Mouse (Mus musculus) CD8-positive naive resting alpha-beta T cell, adult 2 months (primary cell): ENCODE results near the gene Fam72a.

ENCODE experiments used
- DNase-seq, 2 experiments: peaks; one replicate each; pipeline ENCODE4 v3.0.0; 2022; ENCODE audit warnings: low read depth in 2 of 2, low spot score in 2 of 2

The Fam72a gene

DNA sequence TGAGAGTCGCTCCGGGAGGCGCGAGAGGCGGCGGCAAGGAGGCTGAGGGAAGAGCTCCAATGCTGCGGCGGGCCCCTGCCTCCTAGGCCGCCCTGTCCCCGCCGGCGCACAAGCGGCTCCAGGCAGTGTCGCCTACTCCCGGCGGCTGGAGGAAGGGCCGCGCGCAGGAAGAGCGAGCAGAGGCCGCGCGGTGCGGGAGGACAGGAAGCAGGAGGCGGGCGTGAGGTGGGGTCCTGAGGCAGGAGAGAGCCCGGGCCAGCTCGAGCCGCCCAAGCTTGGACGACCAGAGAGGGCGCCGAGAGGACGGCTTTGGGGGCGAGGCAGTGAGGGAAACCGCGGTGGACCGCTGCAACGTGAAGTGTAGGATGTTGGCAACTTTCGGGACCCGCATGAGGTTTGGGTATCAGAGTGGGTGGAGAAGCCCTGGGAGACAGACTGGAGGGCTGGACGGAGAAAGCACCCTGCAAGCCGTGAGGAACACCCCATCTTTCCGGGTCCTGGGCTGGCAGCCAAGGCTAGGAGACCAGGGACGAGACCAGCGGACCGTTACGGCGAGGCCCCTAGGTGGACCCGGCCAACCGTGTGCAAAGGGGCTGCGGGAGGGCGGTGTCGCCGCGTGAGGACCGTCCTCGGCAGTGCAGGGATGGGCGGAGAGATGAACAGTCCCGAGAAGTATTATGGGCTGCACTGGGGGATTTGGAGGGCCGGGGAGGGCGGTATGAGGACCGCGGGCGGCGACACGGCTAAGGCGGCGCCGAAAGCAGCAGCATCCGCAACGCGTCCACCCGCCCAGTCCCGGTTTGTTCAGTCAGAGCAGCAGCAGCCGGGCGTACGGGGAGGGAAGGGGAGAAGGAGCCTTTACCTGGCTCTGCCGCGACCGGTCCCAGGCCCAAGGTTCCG is 1.1 kb upstream of the Fam72a start:
- DNase-seq: peak; percentile 45 to 56

DNA sequence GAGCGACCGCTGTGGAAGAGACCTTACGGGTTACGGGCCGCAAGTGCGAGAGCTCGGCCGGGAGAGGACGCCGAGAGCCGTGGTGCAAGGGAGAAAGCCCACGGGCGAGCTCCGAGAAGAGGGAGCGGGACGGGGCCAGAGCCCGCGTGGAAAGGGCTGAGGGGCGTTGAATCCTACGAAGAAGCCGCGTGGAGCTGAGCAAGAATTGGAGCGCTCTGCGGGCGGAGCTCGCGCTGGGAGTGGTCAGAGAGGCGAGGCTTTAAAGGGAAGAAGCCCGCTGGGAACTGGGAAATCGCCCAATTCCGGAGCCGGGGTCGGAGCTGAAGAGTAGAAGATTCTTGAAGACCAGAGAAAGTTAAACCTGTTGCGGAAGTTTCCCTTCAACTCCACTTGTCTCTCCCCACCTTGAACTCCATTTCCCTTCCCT is 391 bp downstream of the Fam72a start:
- no peak for DNase-seq

DNA sequence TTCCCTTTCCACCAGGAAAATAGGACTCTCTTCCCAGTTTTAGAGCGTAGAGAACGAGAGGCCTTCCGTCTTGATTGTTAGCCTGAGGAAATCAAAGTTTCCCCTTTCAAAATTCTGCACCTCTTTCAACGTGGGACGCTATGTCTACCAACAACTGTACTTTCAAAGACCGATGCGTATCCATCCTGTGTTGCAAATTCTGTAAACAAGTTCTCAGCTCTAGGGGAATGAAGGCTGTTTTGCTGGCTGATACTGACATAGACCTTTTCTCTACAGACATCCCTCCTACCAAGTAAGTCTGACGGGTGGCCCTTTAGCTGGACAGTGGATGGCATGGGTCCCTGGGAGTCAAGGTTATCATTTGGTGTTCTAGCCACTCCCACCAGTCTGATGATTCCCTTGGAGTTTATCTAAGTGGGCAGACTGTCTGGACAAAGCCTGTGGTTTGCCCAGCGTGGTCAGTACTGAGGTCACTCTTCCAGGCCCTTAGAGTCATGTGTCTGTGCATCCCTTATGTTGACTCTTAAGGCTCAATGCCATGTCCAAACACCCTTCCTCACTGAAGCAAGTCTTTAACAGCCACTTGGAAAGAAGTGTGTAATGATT is 961 bp downstream of the Fam72a start:
- DNase-seq: no peak

DNA sequence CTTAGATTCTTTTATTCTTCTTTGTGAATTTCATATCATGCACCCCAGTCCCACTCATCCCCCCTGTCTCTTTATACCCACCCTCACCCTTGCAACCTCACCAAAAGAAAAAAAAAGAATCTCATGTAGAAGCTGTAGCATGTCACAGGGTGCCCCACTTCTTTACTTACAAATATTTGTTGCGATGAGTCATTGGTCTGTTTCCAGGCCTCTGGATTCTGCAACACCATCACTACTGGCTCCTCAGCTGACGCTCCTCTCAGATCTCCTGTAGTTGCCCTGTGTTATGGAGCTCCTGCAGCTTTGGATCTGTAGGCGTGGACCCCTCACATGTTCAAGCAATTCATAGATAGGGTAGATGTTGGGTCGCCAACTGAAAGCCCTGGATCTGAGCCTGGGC is 12.1 kb downstream of the Fam72a start:
- no peak for DNase-seq

DNA sequence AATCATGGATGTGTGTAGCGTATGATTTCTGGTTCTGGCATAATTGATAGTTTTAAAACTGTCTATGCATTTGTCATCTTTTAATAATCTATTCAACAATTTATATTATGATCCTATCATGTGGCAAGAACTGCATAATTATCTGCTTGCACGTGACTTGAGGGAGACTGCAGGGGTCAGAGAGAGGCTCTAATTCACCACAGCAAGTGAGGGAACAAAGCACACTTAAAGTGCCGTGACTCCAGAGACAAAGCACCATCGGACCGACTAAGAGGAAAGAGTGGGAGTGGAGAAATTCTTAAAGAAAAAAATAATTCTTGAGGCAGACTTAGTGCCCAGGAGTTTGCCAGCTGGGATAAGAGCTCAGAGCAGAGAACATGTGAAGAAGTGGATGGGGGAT is 13.1 kb downstream of the Fam72a start:
- no peak for DNase-seq

DNA sequence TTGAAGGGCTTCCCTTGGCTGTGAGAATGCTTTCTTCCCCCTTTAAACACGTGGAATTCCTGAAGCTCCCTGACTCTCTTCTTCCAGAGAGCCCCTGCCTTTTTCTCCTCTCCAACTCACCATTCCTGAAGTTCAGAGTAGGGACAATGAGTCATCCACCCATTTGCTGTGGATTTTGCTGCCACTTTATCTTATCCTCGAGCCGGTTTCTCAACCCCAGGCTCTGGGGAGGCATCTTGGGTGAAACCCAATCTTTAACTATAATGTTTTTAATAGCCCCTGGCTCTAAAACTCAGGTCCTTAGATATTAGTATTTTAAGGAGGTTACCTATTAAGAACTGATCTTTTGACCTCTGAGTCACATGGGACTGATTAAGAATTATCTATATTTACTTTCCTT is 13.7 kb downstream of the Fam72a start:
- DNase-seq: no peak

DNA sequence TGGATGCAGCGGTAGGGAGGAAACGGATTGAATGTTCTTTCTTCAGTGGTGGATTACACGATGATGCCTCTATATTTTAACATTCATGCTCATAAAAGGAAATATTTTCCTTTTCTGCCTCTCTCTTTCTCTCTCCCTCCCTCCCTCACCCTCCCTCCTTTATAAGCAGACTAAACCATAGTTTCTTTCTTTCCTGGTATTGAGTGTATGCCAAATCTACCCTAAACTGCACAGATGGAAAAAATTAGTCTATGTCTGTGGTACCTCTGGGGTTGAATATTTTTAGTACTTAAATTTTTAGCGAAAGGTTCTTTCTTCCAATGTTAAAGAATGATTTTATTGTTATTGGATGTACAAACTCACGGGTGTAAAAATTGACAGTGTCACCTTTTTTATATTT is 14.2 kb downstream of the Fam72a start:
- no peak for DNase-seq

DNA sequence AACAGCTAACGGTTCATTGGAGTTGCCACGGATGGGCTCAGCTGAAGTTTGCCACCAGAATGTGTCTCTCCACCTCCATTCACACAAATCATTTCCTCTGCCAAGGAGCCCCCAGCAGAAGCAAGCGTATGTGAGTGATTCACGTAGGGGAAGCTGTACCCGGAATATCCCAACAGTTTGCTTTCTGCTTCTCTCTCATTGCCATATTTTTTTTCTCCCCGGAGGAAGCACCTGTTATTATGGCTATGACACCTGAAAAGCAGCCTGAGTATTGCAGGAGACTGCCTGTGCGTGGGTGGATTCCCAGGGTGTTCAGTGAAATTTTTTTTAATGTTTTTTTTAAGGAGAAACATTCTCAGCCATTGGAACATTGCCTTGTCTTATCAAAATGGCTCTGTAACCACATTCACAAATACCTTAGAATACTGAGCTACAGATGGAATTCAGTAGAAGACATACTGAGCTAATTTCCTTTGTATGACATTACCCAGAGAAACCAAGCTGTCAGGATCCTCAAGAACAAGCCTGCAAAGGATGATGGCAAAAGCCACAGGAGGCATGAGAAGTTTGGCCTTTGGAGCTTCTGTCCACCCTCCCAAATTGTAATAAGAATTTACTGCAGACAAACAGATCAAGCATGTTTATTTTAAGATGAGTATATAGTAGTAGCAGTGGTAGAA is 16.3 kb downstream of the Fam72a start:
- no peak for DNase-seq

DNA sequence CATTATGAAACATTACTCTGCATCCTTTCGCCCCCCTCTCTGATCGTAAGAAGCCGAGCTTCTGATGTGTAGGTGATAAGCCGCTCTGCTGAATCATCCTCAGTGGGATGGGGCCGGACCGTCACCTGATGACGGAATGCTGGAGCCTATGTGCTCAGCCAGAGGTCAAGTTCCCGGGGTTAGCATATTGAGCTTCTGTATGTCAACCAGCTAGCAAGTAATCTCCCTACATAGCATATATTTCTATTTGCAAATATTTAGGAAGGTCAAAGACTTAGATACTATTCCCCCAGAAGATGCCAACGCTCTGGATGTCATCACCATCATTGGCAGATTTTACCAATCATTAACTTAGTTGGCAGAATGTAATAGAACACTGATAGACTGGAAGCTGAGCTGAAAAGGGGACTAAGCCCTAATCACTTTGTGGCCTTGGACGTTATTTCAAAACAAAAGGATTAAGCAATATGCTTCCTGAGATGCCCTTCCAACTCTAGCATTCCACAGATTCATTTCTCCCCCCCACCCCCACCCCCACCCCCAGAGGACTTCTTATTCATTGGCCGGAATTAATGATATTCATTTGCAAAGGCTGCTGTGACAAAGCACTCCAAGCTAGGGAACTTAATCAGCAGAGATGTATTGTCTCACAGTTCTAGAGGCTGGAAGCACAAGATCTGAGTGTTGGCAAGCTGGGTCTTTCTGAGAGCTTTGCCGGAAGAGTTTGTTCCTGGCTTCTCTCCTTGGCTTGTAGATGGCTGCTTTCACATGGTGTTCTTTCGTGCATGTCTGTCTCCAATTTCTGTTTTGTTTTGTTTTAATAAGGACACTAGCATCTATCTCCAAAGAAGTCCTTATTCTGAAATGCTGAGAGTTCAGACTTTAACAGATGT is 19.3 kb downstream of the Fam72a start:
- DNase-seq: no peak

DNA sequence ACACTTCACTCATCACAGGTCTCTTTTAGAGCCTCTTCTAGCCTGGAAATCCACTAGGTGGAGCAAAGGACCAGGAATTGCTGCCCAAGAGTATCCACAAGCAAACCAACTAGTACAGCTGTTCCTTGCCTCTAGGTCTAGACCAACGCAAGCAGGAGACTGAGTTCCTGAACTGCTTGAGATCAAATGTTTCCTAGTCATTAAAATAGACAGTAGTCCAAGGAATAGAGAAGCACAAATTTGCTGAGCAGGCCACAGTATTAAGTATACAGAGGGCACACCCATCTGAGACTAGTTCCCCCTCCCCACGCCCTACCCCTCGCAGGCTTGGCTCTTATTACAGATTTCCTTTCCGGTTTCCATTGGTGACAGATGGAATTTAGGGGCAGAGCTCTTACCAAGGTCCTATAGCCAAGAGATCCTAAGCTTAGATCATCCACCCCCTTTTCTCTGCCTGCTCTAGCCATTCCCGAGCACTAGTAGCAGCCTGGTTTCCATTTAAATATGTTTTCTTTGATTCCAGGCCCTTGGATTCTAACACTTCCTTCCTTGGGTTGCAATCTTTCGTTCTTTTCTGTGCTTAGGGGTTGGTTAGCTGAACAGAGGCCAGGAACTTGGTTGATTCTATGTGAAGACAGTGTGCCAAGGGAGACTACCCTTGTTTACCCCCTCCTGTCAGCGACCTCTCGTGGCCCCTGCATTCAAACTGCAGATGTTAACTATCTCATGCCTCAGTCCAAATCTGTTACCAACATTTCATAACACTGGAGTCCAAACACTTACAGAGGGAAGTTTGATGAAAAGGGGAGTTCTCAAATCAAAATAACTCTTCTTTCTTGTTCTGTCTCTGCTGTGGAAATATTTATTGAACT is 21.0 kb downstream of the Fam72a start:
- DNase-seq: no peak

DNA sequence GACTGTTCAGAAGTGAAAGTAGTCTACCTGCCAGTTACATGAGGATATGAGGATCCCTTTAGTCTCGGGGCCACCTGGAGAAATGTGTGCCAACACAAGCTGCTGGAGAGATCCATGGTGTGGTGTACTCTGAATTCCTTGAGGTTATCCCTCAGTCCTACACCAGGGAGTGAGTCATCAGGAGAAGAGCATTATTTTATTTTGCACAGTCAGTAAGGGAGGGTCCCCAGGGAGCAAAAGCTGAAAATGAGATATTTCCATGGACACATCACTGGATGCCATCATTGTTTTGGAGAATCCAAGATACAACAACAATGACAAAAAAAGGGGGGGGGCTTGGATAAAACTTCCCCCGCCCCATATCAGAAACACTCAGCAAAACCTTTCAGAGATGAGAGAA is 24.3 kb downstream of the Fam72a start:
- no peak for DNase-seq

DNA sequence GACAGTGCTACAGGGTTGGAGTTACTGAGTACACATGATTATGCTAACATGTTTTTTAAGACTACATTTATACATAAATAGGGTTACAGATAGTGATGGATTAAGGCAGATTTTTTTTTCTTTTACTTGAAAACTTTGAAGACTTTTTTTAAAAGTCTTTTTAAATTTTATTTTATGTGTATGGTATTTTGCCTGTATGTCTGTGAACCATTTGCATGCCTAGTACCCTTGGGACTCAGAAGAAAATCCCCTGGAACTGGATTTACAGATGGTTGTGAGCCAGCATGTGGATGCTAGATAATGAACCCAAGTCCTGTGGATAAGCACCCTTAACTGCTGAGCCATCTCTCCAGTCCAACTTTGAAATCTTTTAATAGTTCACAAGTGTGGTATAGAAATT is 25.7 kb downstream of the Fam72a start:
- no peak for DNase-seq

DNA sequence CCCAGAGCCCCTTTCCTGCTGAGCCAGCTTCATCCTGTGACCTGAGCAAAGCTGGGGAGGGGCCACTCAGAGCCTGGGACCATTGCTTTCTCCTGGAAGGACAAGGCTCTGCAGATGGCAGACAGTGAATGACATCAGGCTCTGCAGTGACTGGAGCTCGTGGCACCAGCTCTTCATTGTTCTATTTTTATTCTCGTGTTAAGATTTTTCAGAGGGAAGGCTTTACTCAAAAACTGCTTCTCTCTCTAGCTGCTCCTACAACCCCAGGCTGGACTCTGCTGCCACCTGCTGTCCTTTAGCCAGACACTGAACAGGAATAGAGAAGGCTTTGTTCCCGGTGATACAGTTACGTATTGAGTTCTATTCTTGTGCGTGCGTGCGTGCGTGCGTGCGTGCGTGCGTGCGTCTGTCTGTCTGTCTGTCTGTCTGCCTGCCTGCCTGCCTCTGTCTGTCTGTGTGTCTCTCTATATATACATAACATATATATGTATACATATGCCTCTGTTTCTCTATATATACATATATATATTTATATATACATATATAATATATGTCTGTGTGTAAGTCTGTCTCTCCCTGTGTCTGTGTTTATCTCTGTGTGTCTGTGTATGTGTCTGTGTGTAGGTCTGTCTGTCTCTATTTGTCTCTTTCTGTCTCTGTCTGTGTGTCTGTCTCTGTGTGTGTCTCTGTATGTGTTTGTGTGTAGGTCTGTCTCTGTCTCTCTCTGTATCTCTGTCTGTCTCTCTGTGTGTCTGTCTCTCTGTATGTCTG is 27.5 kb downstream of the Fam72a start:
- peak; percentile 67 to 78 for DNase-seq

DNA sequence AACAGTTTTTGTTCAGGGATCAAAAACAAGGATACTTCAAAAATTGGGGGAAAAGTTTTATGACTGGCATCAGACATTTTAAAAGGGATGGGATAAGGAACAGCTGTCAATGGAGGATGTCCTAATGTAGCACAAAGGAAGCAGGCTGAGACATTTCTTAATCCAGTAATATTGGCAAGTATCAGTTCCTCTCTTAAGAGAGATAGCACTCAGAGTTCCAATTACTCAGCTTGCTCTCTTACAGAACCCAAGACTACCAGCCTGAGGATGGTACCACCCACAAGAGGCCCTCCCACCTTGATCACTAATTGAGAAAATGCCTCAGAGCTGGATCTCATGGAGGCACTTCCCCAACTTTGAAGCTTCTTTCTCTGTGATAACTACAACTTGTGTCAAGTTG is 32.8 kb downstream of the Fam72a start:
- no peak for DNase-seq

DNA sequence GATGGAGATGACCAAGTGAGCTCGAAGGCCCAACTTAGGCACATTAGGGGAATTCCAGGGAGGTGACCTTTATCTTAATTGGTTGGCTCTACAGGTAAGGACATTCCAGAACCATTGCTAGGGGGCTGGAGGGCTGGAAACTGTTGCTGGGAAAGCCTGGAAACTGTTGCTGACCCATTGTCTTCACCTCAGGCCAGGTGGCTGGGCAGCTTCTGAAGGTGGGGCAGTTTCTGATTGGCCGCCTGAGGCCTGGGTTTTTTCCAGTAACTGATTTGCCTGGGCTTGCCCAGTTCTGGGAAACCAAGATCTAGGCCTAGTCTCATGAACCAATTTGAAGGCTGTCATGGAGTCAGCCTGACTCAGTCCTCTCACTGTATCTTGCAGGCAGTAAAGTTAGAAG is 34.4 kb downstream of the Fam72a start:
- no peak for DNase-seq

DNA sequence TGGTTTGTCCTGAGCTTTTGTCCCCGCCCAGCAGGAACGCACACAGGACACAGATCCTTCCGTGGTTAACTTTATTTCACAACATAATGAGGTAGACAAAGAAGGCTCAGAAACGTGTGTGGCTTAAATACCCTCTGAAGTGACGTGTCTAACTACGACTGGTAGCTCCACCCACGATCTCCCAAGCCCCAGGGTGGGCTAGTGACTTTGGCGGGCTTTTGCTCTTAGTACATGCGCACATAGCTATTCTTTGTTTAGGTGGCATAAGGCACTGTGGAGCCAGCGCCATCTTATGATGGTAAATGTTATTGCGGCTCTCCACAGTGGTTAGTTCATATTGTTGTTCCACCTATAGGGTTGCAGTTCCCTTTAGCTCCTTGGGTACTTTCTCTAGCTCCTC is 38.4 kb downstream of the Fam72a start:
- DNase-seq: peak; percentile 16 to 42

DNA sequence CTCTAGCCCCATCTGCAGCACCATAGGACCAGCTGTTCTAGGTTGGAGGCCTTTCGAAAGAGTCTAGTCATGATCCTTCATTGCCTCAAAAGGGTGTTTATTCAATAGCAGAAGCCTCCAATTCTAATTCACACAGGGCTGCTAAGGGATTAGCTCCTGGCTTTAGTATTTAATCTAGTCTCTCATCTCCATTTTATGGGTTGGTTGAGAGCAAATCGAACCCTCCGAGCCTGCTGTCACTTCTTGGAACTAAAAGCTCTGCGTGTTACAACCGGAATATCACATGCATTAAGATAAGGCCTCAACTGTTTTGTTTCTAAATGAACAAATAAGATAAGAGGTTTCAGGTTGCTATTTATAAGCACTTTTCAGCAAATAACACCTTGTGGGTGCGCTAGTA is 42.0 kb downstream of the Fam72a start:
- DNase-seq: no peak

DNA sequence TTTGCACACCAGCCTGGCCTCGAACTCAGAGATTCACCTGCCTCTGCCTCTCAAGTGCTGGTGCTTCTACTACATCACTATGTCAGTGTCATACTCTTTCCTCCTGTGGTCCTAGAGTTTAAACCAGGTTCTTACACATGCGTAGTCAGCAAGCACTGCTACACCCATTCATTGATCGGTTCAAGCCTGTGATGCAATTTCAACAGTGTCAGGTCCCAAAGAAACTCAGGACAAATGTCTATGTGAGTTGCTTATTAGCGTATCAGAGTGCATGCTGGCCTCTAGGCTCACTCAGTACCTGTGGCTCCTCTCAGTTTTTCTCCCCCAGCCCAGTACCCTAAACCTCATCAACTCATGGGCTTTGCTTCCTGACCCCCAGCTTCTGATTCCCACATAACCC is 42.7 kb downstream of the Fam72a start:
- DNase-seq: no peak

DNA sequence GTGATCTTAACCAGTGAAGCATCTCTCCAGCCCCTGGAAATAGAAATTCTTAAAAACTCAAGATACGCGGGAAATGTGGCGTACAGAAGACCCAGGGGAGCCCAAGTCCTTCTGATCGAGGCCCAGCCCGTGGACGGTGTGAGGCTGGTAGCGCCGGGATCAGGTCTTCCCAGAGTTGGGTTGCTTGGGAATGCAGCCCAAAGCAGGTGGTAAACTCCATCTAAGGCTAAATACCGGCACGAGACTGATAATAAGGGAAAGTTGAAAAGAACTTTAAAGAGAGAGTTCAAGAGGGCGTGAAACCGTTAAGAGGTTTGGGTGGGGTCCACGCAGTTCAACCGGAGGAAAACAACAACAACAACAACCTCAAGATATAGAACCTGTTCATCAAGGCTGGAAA is 46.0 kb downstream of the Fam72a start:
- peak in 1 of 2 experiments; percentile 8 for DNase-seq
